Mouse (Mus musculus): ENCODE results near the gene Ccdc7b.

DNA sequence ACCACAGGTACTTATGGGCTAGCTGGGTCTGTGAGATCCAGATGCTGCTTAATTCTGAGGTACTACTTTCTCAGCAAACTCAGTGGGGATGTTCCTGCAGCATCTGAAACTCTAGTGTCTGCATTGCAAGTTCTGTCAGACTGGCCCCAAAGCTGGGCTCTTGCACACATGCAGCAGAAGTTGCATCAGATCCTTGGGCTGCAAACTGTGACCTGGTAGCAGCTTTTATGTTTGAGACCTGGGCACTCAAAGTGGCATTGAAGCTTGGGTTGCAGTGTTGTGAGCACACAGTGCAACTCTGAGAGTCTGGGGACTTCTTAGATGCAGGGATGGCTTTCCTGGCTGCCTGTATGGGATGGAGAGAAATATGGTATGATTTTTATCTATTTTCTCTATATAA is 66.5 kb downstream of the Ccdc7b start:
- TF ChIP-seq POLR2A (IDR thresholded peaks at IDR 0.05; ENCODE audit: borderline replicate concordance, extremely low read depth, insufficient read depth, insufficient read length, poor library complexity, severe bottlenecking) (no peak), CTCF (IDR thresholded peaks at IDR 0.05; ENCODE audit: borderline replicate concordance, extremely low read depth, insufficient read depth, insufficient read length) (no peak)

All from brain, embryonic 14.5 days (tissue).